Mouse (Mus musculus): ENCODE results near the gene Ttc12. TPM values are rescaled to one million over a fixed set of nuclear protein-coding genes. Genes with fewer than 3 reads are reported as not detected.

Ttc12 gene
- total RNA-seq, 2 experiments from 2014 or later: 8.8 to 10.9 TPM

DNA sequence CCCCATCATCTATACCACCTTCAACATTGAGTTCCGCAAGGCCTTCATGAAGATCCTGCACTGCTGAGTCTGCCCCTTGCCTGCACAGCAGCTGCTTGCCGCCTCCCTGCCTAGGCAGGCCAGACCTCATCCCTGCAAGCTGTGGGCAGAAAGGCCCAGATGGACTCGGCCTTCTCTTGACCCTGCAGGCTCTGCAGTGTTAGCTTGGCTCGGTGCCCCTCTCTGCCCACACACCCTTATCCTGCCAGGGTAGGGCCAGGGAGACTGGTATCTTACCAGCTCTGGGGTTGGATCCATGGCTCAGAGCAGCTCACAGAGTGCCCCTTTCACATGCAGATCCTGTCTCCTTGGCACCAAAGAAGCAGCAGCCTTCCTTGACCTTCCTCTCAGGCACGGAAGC is 79.0 kb downstream of the Ttc12 start:
- no peak for DNase-seq
- intact Hi-C loops (cut with DNase I): no loop called here

DNA sequence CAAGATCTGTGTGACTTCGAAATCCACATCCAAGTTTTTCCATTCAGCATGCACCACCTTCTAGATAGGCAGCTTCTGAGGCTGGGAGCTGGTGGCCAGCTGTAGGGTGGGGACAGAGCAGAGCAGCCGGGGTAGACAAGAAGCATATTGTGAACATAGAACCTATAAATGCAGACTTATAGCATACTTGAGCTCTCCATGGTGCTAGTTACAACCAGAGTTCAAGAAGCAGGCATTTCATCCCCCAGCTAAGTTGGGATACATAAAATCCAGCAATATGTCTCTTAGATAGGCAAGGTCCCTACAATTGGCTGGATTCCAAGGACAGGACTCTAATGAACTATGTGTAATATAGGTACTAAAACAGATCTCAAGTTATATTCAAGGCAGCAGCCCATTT is 82.3 kb downstream of the Ttc12 start:
- DNase-seq: no peak
- intact Hi-C loops (cut with DNase I): no loop called here

DNA sequence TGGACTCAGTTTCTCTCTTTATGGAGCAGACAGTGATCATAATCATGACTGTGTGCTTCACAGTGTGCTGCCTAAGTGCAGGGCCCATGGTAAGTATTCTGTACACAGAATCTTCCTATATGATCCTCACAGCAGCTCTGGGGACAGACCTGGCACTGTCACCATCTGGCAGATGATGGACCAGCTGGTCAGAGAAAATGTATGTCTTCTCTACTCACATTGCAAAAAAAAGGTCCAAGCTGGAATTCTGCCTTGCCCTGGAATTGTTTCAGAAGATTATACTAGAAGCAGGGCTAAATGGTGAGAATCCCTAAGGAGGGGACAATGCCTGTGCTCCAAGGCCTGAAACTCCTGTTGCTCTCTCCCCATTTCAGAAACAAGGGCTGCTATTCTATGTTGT is 90.0 kb downstream of the Ttc12 start:
- DNase-seq: no peak
- intact Hi-C loops (cut with DNase I): no loop called here

DNA sequence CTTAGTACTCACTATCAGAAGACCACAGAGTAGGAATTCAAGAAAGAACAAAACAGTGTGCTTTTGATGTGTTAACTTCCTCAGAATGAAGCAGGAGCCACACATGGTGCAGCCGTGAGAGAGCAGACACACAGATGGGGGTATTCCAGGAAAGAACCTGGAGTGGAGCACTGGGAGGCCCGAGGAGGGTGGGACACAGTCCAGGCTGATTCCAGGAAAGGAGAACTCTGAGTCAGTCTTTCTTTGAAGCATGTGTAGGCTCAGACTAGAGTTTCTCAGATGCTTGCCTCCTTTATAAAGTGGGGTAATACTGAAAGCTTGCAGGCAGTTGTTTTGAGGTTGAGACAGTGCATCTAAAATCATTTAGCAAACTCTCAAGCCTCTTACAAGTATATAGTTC is 93.8 kb downstream of the Ttc12 start:
- DNase-seq: no peak
- intact Hi-C loops (cut with DNase I): no loop called here

Other genes starting within 250 kb of the Ttc12 start
- gene Gm4894, start 235.7 kb downstream of the Ttc12 start, total RNA-seq (2021): not detected
- 1 to 10 TPM in 1 of 2 experiments, under 1 TPM in 1; 0.91 to 1.2 TPM for gene Drd2, start 145.6 kb downstream of the Ttc12 start, total RNA-seq (2021)
- not detected for gene Ankk1, start 59.2 kb downstream of the Ttc12 start, total RNA-seq (2021)

All from heart, postnatal 10 days (tissue).